In the genomic region with DNA sequence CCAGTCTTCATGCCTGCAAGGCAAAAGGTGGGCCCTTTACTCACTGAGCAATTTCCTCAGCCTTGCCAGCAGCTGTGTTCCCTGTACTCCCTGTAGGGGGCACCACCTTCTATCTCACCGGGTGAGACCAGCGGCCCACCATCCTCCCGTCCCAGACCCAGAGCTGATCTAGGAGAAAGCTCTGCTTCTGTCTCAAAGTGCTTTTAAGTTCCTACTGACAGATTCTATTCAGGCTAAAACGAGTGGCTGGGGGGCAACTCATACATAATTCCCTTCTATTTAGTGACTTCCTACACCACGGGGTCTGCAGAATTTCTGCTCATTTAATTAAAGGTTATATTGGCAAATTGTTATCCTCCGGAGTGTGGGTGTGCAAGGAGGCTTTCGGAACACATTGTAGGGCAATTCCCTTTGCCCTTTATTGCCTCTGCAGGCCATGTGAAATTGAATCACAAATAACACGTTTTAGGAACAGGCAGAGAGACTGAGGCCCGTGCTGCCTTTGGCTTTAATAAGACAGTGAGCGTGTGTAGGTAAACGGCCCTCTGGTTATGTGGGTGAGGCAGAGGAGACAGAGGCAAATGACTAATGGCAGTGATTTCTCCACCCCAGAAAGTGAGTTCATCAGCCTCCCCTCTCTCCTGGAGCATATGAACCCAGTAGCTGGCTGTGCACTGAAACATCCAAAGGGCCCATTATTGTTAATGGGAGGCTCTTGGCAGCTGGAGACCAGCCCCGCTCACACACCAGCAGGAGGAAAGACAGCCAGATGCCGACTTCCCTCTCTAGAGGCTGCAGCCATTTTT, we compare ENCODE assay signal across 11 mouse cellular contexts. TPM values are rescaled to one million over a fixed set of nuclear protein-coding genes. Genes with fewer than 3 reads are reported as not detected.
DNase-seq lines count a peak whose midpoint lies in the region; ATAC-seq and TF ChIP-seq lines count a peak whose summit lies in the region.
"Had no signal": no experiment of that assay in that cellular context is flagged by ENCODE, and none has a peak within 500 bp of the region (broad histone marks: within the 10 kb centered on the region; RNA-seq: fewer than 3 reads in every experiment).

No protein-coding gene starts in this region.

- H3K4me3 ChIP-seq in lung, embryonic 14.5 days (ENCODE audit: low read depth, low read length) = no peak overlapping the region
- H3K4me3 ChIP-seq in limb, embryonic 11.5 days (ENCODE audit: low read depth, low read length) = no peak overlapping the region
- H3K4me3 ChIP-seq: embryonic facial prominence, embryonic 12.5 days had no signal

- H3K27ac ChIP-seq in lung, embryonic 14.5 days (ENCODE audit: low read depth) = no peak overlapping the region
- H3K27ac ChIP-seq in limb, embryonic 11.5 days (replicated peaks; ENCODE audit: low read depth, low read length) = no peak overlapping the region
- H3K27ac ChIP-seq: embryonic facial prominence, embryonic 12.5 days had no signal

- H3K9me3 ChIP-seq in lung, embryonic 14.5 days (ENCODE audit: low read depth, low read length) = no peaks in the 10 kb centered on the region
- no peaks in the 10 kb centered on the region for H3K9me3 ChIP-seq in limb, embryonic 11.5 days (ENCODE audit: control insufficient read depth, low read length)
- H3K9me3 ChIP-seq: embryonic facial prominence, embryonic 12.5 days had no signal

- WGBS in lung, embryonic 14.5 days = 60% methylated on average over 13 of the region's 13 CpGs
- 53% methylated on average over 13 of the region's 13 CpGs for WGBS in limb, embryonic 11.5 days

- H3K36me3 ChIP-seq in lung, embryonic 14.5 days (ENCODE audit: insufficient read depth) = no peaks in the 10 kb centered on the region
- H3K36me3 ChIP-seq in limb, embryonic 11.5 days (ENCODE audit: control insufficient read depth, insufficient read depth, low read length) = no peaks in the 10 kb centered on the region
- H3K36me3 ChIP-seq: embryonic facial prominence, embryonic 12.5 days had no signal

- H3K4me1 ChIP-seq in lung, embryonic 14.5 days (ENCODE audit: insufficient read depth) = no peaks in the 10 kb centered on the region
- no peaks in the 10 kb centered on the region for H3K4me1 ChIP-seq in limb, embryonic 11.5 days (ENCODE audit: control insufficient read depth, insufficient read depth, low read length)
- H3K4me1 ChIP-seq: embryonic facial prominence, embryonic 12.5 days had no signal

- H3K4me2 ChIP-seq in lung, embryonic 14.5 days = no peak overlapping the region
- no peak overlapping the region for H3K4me2 ChIP-seq in limb, embryonic 11.5 days (ENCODE audit: low read depth, severe bottlenecking)
- H3K4me2 ChIP-seq: embryonic facial prominence, embryonic 12.5 days had no signal

- DNase-seq in lung, embryonic 14.5 days = peak; percentile 20
- no peak for DNase-seq in lung, postnatal 36 days
- DNase-seq in embryo, embryonic 11 days = peak; percentile 34
- peak; percentile 40 for DNase-seq in limb, embryonic 11.5 days (ENCODE audit: low spot score)
- DNase-seq in retina, postnatal 1 day = peak; percentile 23
- DNase-seq in layer of hippocampus, postnatal 36 days = no peak
- no peak for DNase-seq in kidney, adult 11 months
- DNase-seq: thymus, postnatal 36 days had no signal

- no peak for ATAC-seq in lung, embryonic 14.5 days (ENCODE audit: insufficient read depth)
- ATAC-seq in limb, embryonic 11.5 days (ENCODE audit: insufficient number of reproducible peaks, low FRiP score, low TSS enrichment, low read depth) = no peak

- no peak overlapping the region for H3K9ac ChIP-seq in lung, embryonic 14.5 days
- no peak overlapping the region for H3K9ac ChIP-seq in limb, embryonic 11.5 days (ENCODE audit: low read length)
- H3K9ac ChIP-seq: embryonic facial prominence, embryonic 12.5 days had no signal

- no peaks in the 10 kb centered on the region for H3K27me3 ChIP-seq in lung, embryonic 14.5 days (ENCODE audit: insufficient read depth, low read length)
- no peaks in the 10 kb centered on the region for H3K27me3 ChIP-seq in limb, embryonic 11.5 days (ENCODE audit: control insufficient read depth, insufficient read depth, low read length)
- H3K27me3 ChIP-seq: embryonic facial prominence, embryonic 12.5 days had no signal

- TF ChIP-seq CTCF in lung, embryonic 14.5 days (IDR thresholded peaks at IDR 0.05; ENCODE audit: low read depth) = peak; percentile 51

RNA-seq across cellular contexts. Expression of a gene that starts 53.1 kb away (rescaled TPM):
- polyA plus RNA-seq in lung, embryonic 14.5 days (2014; fragmentation: Nextera tagmentation; extraction: Ambion mirVana) = 2.5 and 3.0 TPM in 2 replicates
- polyA plus RNA-seq in limb, embryonic 11.5 days (2014; fragmentation: Nextera tagmentation; extraction: Ambion mirVana) = 0.17 TPM in 1 of 2 replicates, not detected in the other
- total RNA-seq in layer of hippocampus, postnatal 36 days (2021) = under 1 TPM; 0.17 to 0.25 TPM
- total RNA-seq: left cerebral cortex, postnatal 25 days; neutrophil, adult 5-6 weeks had no signal
- polyA plus RNA-seq: embryonic facial prominence, embryonic 12.5 days had no signal

Comparison
In these comparisons a context has a peak if more than half of its experiments do, and no peak if none do; other contexts are left out.
1. DNase-seq: peak in lung, embryonic 14.5 days (single experiment), embryo, embryonic 11 days (single experiment), limb, embryonic 11.5 days (single experiment) and retina, postnatal 1 day (single experiment); none in lung, postnatal 36 days (single experiment), layer of hippocampus, postnatal 36 days (0 of 2) and kidney, adult 11 months (single experiment).